Mouse (Mus musculus): ENCODE measurements around the gene 2010111I01Rik. TPM values are rescaled to one million over a fixed set of nuclear protein-coding genes. Genes with fewer than 3 reads are reported as not detected.
A peak's percentile ranks its signal among the peaks of the same experiment; 100 is the strongest.

The 2010111I01Rik gene
- polyA plus RNA-seq, 1 experiment = 22.5 TPM

DNA sequence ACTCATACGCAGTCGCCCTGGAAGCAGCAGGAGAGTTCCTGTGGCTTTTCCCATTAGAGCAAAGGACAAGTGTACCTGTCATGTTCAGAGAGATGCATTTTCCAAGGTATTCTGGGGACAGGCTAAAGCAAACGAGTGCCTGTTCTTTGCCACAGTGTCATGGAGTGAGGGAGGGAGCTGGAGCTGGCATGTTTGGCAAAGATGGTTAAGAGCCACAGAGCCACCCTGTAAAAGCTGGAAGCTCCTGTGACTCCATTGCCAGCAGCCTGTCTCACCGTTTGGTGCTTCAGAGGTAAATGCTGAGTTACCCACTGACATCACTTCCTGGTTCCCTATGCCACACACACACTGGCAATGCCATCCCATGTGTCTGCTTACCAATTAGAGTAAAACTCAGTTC lies 211.4 kb downstream of the 2010111I01Rik start:
- Histone ChIP-seq H3K27me3 (ENCODE audit: control insufficient read depth, insufficient read depth, low read length) (no peaks in the 10 kb centered on the region), H3K36me3 (ENCODE audit: control insufficient read depth, insufficient read depth, low read length) (no peaks in the 10 kb centered on the region), H3K27ac (ENCODE audit: insufficient read depth, low read length) (no peak overlapping the region), H3K4me3 (ENCODE audit: extremely low read depth, insufficient read depth, insufficient read length) (no peak overlapping the region), H3K4me1 (ENCODE audit: control insufficient read depth, insufficient read depth, insufficient read length) (no peaks in the 10 kb centered on the region)
- TF ChIP-seq CTCF (IDR thresholded peaks at IDR 0.05; ENCODE audit: extremely low read depth, insufficient read depth, insufficient read length, insufficient replicate concordance) (no peak), POLR2A (IDR thresholded peaks at IDR 0.05; ENCODE audit: low read depth, low read length) (no peak)
- 78% methylated on average over 4 of the region's 4 CpGs for WGBS
- DNase-seq (ENCODE audit: low read depth in 1 of 2, low spot score in 2 of 2) = no peak

DNA sequence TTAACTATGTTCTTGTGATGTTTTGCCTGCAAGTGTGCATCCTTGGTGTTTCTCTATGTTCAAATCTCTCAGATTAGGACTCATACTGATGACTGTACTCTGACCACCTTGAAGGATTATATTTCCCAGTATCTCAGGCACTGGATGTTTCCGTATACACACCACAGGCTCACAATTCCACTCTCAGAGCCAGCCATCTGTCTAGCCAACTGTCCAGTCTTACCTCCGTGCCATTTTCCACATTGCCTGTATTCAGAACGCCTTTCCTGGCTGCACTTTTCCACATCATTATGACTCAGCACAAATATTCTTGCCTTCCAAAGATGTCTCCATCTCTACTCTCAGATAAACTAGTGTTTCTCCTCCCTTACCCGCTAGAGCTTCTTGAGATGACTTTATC lies 212.5 kb downstream of the 2010111I01Rik start:
- H3K4me3 ChIP-seq (ENCODE audit: extremely low read depth, insufficient read depth, insufficient read length) = no peak overlapping the region
- no peaks in the 10 kb centered on the region for H3K27me3 ChIP-seq (ENCODE audit: control insufficient read depth, insufficient read depth, low read length)
- TF ChIP-seq POLR2A (IDR thresholded peaks at IDR 0.05; ENCODE audit: low read depth, low read length) (no peak), CTCF (IDR thresholded peaks at IDR 0.05; ENCODE audit: extremely low read depth, insufficient read depth, insufficient read length, insufficient replicate concordance) (no peak)
- WGBS = 93% methylated on average over 4 of the region's 4 CpGs
- H3K36me3 ChIP-seq (ENCODE audit: control insufficient read depth, insufficient read depth, low read length) = no peaks in the 10 kb centered on the region
- no peaks in the 10 kb centered on the region for H3K4me1 ChIP-seq (ENCODE audit: control insufficient read depth, insufficient read depth, insufficient read length)
- DNase-seq (ENCODE audit: low read depth in 1 of 2, low spot score in 2 of 2) = no peak
- no peak overlapping the region for H3K27ac ChIP-seq (ENCODE audit: insufficient read depth, low read length)

DNA sequence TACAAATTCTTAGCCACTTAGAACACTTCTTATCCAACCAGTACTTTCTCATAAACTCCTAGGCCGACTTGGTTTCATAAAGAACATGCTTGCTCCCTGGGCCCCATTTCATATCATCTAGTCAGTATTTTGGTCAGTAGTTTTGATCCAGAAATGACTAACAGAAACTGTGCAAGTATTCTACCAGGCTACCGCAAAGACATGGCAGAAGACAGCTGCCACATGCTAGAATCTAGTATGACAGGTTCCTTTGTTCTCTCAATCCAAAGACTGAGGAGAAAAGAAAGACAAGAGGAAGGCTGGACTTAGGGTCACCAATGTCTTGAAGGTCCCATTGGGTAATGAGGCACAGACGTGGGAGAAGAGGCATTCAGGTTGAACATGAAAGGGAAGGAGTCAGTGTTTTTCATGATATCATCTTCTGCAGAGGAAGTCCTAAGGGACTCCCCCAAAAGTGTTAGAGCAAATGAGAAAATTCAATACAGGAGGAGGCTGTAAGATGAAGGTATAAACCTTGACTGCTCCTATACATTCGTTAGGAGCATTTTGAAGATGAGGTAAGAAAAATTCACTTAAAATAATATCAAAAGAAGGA lies 216.0 kb downstream of the 2010111I01Rik start:
- no peaks in the 10 kb centered on the region for H3K4me1 ChIP-seq (ENCODE audit: control insufficient read depth, insufficient read depth, insufficient read length)
- H3K27me3 ChIP-seq (ENCODE audit: control insufficient read depth, insufficient read depth, low read length) = no peaks in the 10 kb centered on the region
- H3K36me3 ChIP-seq (ENCODE audit: control insufficient read depth, insufficient read depth, low read length) = no peaks in the 10 kb centered on the region
- DNase-seq (ENCODE audit: low read depth in 1 of 2, low spot score in 2 of 2) = no peak
- WGBS = 76% methylated on average over 4 of the region's 4 CpGs
- H3K27ac ChIP-seq (ENCODE audit: insufficient read depth, low read length) = no peak overlapping the region
- no peak overlapping the region for H3K4me3 ChIP-seq (ENCODE audit: extremely low read depth, insufficient read depth, insufficient read length)
- no peak for TF ChIP-seq POLR2A (IDR thresholded peaks at IDR 0.05; ENCODE audit: low read depth, low read length)
- TF ChIP-seq CTCF (IDR thresholded peaks at IDR 0.05; ENCODE audit: extremely low read depth, insufficient read depth, insufficient read length, insufficient replicate concordance) = no peak

DNA sequence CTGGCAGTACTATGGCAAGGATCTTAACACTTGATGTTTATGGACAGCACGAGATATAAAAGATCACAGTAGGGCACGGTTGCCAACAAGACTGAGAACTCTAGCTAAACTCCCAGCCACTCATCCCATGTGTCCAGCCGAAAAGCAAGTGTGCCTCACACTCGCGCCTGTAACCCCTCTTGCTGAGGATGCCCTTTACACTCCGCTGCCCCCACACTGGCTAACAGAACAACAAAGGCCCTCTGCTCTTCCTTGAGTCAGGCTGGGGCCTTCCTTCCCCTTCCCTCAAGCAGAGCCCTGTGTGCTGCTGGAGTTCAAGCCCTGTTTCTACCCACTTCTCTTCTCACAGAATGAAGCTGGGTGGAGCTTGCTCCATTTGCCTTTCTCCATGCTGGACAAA lies 220.3 kb downstream of the 2010111I01Rik start:
- DNase-seq (ENCODE audit: low read depth in 1 of 2, low spot score in 2 of 2) = peak in 1 of 2 experiments; percentile 6
- Histone ChIP-seq H3K4me1 (ENCODE audit: control insufficient read depth, insufficient read depth, insufficient read length) (peaks cover 3% of the 10 kb centered on the region; the same call in 1 of the 2 replicates), H3K36me3 (ENCODE audit: control insufficient read depth, insufficient read depth, low read length) (no peaks in the 10 kb centered on the region), H3K4me3 (ENCODE audit: extremely low read depth, insufficient read depth, insufficient read length) (no peak overlapping the region), H3K27me3 (ENCODE audit: control insufficient read depth, insufficient read depth, low read length) (no peaks in the 10 kb centered on the region), H3K27ac (ENCODE audit: insufficient read depth, low read length) (no peak overlapping the region)
- TF ChIP-seq POLR2A (IDR thresholded peaks at IDR 0.05; ENCODE audit: low read depth, low read length) (no peak), CTCF (IDR thresholded peaks at IDR 0.05; ENCODE audit: extremely low read depth, insufficient read depth, insufficient read length, insufficient replicate concordance) (no peak)
- WGBS = 75% methylated on average over 6 of the region's 6 CpGs

- no peak for TF ChIP-seq CTCF (IDR thresholded peaks at IDR 0.05; ENCODE audit: extremely low read depth, insufficient read depth, insufficient read length, insufficient replicate concordance)
- no peak for TF ChIP-seq POLR2A (IDR thresholded peaks at IDR 0.05; ENCODE audit: low read depth, low read length)
- peaks cover 3% of the 10 kb centered on the region; the same call in 1 of the 2 replicates for H3K4me1 ChIP-seq (ENCODE audit: control insufficient read depth, insufficient read depth, insufficient read length)
- no peak overlapping the region for H3K4me3 ChIP-seq (ENCODE audit: extremely low read depth, insufficient read depth, insufficient read length)
- no peaks in the 10 kb centered on the region for H3K27me3 ChIP-seq (ENCODE audit: control insufficient read depth, insufficient read depth, low read length)
- no peak for DNase-seq (ENCODE audit: low read depth in 1 of 2, low spot score in 2 of 2)
- H3K27ac ChIP-seq (ENCODE audit: insufficient read depth, low read length) = no peak overlapping the region
- no peaks in the 10 kb centered on the region for H3K36me3 ChIP-seq (ENCODE audit: control insufficient read depth, insufficient read depth, low read length)
- 80% methylated on average over 4 of the region's 4 CpGs for WGBS
Observed at GRCm38 (mm10) chr13:63186217-63186616, 221.5 kb downstream of the 2010111I01Rik start.

- DNase-seq (ENCODE audit: low read depth in 1 of 2, low spot score in 2 of 2) = no peak
- H3K4me3 ChIP-seq (ENCODE audit: extremely low read depth, insufficient read depth, insufficient read length) = no peak overlapping the region
- peaks cover 3% of the 10 kb centered on the region; the same call in 1 of the 2 replicates for H3K4me1 ChIP-seq (ENCODE audit: control insufficient read depth, insufficient read depth, insufficient read length)
- no peaks in the 10 kb centered on the region for H3K27me3 ChIP-seq (ENCODE audit: control insufficient read depth, insufficient read depth, low read length)
- no peak for TF ChIP-seq CTCF (IDR thresholded peaks at IDR 0.05; ENCODE audit: extremely low read depth, insufficient read depth, insufficient read length, insufficient replicate concordance)
- no peak for TF ChIP-seq POLR2A (IDR thresholded peaks at IDR 0.05; ENCODE audit: low read depth, low read length)
- 78% methylated on average over 1 of the region's 1 CpGs for WGBS
- no peaks in the 10 kb centered on the region for H3K36me3 ChIP-seq (ENCODE audit: control insufficient read depth, insufficient read depth, low read length)
- no peak overlapping the region for H3K27ac ChIP-seq (ENCODE audit: insufficient read depth, low read length)
Observed at GRCm38 (mm10) chr13:63186642-63187041, 221.9 kb downstream of the 2010111I01Rik start.
